Mouse (Mus musculus) naive thymus-derived CD4-positive, alpha-beta T cell, adult 2 months (primary cell): ENCODE data around the gene Mfsd4b5.
A peak's percentile ranks its signal among the peaks of the same experiment; 100 is the strongest.
"Not testable (repeated sequence)": the region's sequence is repeated elsewhere in the genome, so short reads cannot be mapped to it uniquely, and the experiment has no call there.

Experiments used
- DNase-seq: peaks from one replicate; pipeline ENCODE4 v3.0.0-alpha.2; 2011; ENCODE audit warnings: low read depth

Gene Mfsd4b5

DNA sequence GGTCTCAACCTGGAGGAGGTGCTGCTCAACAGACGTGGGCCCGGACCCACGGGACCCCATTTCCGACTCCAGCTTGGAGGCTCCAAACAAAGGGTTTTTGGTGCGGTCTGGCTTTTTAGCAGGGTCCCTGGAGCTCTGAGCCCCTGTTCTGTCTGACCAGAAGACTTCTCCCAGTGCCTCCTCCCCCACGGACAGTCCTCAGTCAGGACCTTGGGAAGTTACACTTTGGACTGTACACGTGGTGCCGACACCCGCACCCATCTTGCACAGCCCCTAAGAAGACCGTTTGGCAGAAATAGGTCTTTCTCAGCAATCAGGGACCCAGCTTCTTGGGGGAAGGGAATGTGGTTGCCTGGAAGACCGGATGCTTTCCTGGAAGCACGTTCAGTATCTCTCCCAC is at the start of gene Mfsd4b5:
Gene Mfsd4b5, minus strand, starts transcription at position 181 of the 400 bp plus-strand sequence.
- DNase-seq: no peak

DNA sequence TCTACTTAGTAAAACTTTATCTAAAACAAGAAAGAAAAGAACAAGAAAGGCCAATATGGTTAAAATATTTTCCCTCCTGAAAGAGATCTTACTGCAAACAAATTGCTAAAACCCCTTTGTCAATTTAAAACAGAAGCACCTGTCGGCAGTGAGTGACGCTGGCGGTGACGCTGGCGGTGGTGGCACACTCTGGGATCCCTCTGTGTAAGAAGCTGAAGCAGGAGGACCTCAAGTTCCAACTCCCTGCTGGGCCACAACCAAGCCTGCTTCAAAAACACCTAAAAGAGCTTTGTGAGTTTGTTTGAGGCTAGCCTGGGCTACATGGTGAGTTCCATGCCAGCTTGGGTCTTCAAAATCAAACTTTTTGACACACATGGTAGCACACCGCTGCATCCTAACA is 48.5 kb upstream of the Mfsd4b5 start:
- DNase-seq: no peak

DNA sequence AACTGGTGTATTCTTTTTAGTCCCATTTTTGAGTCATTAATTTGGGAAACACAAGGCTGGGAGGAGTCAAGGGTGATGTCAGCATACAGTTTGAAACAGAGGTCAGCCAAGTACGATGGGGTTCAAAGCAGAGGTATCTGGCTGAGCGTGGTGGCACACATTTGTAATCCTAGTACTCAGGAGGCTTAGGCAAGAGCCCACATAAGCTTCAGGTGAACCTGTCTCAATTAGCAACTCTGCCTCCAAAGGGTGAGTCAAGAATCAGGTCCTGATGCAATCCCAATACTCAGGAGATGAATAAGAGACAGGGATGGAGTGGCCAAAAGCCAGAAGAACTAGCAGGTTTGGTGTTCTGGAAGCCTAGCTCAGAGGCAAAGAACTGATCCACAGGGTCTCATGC is 46.5 kb upstream of the Mfsd4b5 start:
- no peak for DNase-seq

DNA sequence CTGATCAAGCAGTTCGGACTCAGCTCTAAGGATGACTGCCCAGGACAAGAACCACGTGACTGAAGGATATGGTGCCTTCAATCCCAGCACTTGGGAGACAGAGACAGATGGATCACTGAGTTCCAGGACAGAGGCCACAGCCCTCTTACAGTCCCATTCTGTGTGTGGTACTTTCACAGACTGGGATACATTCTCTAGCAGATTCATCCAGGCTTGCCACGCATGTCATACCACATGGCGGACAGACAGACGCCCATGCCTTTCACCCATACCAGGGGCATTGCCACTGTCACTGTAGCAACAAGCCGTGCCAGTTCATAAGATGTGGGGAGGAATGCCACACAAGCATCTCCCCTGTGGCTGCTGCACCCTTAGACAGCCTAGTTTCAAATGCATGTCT is 44.3 kb upstream of the Mfsd4b5 start:
- no peak for DNase-seq

DNA sequence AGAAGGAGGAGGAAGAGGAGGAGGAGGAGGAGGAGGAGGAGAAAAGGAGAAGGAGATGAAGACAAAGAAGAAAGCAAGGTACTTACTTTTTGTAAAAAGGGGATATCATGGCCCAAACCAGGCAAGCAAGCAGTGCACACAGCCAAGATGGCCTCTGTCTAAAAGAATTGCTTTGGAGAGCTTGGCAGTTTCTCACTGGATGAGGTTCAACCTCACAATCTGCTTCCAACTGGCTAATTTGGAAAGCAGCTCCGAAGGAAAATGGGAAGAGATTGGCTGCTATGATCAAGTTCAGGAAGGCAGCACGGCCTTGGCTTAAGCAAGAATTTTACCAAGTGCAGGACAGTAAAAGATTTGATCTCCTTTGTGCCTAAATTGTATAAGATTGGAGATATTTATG is 43.2 kb upstream of the Mfsd4b5 start:
- DNase-seq: no peak

DNA sequence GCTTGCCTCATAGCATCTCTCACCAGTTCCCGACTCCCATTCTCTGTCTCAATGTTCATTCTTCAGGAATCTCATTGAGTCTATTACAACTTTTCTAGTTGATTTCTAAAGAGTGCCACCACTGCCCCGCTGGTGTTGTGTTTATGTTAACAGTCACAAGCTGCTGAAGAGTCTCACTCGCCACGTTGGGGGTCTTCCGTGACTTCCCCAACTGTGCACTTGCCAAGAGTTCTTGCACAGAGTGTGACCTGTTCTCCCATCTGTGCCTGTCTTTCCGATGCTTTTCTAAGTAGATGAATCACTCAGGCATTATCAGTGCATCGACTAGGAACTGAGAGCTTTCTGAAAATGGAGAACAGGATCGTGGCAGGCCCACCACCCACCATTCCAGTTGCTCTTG is 41.6 kb upstream of the Mfsd4b5 start:
- DNase-seq: no peak

DNA sequence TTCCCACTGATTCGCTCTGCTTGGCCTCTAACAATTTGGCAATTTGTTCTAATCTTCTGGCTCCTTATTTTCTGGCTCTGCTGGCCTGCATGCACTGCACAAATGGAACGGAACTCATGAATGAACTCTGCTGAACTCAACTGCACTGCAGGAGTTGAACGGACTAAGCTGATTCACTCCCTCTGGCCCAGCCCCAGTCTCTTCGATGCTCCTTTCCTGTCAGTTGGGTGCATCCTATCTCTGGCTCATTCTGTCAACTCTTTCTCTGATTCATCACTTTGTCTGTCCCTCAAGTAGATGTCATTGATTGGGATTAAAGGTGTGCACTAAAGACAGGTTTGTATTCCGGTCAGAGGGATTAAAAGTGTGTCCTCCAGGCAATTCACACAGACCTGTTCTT is 40.1 kb upstream of the Mfsd4b5 start:
- DNase-seq: no peak

DNA sequence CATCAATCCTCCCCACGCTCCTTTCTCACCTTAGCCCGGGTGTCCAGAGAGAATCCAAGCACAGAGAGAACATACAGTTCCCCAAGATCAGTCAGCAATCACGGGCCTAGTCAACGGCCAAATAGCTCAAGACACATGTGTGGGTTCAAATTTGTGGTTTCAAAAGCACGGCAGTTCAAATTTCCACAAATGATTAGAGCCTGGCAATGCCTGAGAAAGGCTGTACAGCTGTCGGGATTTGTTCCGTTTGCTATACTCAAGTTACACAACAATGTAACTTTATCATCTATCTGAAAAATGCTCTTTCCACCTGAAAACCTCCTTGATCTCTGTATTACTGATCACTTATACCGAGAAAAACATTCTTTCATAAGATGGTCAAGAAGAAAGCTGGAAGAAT is 39.1 kb upstream of the Mfsd4b5 start:
- no peak for DNase-seq

DNA sequence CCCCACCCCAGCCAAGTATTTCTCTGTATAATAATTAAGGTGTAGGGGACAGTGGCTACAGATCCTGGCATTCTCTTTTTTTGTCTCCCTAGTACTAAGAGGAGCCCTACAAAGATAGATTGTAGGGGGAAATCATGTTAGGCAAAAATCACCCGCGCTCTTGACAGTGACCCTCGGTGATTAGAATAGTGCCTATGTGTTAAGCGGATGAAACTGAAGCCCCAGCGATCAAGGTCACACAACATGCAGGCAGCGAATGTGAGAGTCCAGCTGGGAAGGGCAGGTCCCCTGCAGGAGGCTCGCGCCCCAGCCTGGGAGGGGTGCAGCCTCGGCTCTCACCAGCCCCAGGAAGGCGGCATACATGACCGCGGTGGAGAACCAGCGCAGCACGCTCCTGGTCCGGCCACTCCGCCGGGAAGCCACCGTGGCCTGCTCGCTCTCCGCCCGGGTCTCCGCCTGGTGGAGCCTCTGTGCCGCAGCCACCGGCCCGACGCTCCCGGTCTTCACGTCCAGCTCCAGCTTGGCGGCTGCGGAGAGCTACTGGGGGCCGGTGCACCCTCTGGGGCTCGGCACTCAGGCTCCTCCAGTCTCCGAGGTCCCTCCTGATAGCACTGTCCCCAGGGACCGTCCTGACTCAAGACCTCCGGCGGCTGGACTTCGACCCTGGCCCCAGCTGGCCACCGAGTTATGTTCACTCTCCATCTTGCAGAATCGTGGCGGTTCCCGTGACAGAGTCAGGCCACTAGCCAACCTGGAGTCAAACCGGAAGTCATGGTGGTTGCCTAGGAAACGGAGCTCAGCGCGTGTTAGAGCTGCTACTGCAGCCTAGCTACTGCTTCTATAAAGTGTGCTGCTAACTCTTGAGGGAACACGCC is 38.3 kb upstream of the Mfsd4b5 start, which contains the start of gene Mfsd4b1:
Gene Mfsd4b1, minus strand, starts transcription at position 715 of the 875 bp plus-strand sequence.
- peak; percentile 87 for DNase-seq

DNA sequence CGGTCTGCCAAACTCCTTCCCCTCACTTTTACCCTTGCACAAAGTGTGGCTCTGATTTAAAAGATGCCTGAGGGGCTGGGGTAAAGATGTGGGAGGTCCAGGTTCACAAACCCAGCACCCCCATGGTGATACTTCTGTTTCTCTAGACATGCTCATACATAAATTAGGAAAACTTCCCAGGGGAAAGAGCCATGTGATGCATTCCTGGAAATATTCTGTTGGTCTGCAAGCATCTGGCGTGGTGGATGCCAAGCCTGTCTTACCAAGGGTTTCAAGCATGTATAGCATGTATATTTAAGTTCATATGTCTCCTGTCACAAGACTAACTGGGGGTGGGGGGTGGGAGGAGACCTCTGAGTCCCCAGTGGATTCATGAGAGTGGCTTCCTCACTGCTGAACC is 34.0 kb upstream of the Mfsd4b5 start:
- DNase-seq: no peak

DNA sequence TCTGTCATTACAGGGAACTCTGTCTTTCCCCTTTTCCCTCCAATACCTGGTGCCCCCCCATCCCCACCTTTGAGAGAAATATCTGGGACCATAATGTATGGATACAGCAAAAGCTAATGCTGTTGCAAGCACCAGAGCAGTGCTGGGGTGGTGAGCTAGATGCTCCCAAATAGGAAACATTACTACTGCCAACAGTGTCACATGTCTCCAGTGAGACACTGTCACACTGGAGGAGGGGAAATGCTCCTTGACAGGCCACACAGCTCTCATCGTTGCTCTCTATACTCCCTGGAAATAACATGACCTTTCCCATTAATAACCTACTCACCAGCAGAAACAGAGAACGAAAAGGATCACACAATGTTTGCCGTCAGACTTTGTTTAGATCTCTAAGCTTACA is 33.0 kb upstream of the Mfsd4b5 start:
- DNase-seq: no peak

DNA sequence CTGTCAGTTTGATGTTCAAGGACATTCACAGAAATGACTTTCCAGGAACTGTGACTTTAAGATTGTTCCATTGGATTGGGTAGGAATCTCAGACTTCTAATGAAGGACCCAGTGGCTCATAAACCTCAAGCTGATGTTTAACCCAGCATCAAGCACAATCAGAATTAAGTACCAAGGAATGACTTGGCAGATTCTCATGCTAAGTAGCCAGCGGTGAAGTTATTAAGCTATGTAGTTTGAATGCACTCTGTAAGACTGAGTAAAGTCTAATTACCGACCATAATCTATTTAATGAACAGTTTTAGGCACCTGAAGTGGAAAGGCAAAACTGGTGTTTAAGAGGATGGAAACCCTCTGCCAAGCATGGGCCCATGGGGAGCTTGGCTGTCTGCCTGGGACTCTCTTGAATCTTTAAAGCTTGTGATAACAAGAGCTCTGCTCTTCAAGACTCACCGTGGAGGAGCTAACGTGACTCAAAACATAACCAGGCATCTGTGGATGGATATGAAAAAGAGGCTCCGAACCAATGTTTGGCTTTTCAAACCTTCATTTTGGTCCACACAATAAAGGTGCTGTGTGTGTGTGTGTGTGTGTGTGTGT is 31.9 kb upstream of the Mfsd4b5 start:
- no peak for DNase-seq

DNA sequence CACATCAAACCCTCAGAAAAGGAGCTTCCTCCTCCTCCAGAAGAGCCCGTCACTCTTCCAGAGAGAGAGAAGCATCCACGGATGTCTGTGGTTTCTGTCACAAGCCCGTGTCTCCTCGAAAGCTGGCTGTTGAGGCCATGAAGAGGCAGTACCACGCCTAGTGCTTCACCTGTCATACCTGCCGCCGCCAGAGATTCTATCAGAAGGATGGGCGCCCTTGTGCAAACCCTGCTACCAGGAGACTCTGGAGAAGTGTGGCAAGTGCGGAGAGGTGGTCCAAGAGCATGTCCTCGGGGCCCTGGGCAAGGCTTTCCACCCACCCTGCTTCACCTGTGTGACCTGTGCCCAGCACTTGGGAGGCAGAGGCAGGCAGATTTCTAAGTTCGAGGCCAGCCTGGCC is 23.1 kb upstream of the Mfsd4b5 start:
- no peak for DNase-seq

DNA sequence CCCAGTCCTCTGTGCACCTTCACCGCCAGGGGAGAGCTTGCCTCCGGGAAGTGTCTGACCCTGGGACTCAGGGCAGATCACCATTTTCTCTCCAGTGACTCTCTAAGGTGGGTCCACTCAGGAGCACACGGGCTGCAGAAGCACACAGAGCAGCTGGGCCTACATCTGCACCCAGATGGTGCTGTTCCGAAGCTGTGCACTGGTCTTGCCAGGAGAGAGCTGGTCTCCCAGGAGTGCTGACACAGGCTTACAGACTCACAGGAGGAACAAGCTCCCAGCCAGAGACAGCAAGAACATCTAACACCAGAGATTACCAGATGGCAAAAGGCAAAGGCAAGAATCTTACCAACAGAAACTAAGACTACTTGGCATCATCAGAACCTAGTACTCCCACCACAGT is 22.4 kb upstream of the Mfsd4b5 start:
- DNase-seq: not testable (repeated sequence)

DNA sequence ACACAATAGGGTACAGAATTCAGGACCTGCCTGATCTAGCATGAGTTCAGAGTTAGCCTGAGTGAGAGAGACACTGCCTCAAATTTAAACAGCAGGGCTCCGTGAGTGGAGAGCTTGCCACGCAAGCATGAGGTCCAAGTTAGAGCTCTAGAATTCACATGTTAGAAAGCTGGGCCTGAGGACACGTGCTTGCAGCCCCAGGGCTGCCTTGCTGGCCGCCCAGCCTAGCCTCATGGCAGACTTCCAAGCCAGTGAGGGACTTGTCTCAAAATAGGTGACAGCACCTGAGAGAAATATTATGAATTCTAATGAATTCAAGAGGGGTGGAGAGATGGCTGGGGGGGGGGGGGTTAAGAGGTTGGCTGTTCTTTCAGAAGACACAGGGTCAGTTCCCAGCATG is 21.5 kb upstream of the Mfsd4b5 start:
- no peak for DNase-seq

DNA sequence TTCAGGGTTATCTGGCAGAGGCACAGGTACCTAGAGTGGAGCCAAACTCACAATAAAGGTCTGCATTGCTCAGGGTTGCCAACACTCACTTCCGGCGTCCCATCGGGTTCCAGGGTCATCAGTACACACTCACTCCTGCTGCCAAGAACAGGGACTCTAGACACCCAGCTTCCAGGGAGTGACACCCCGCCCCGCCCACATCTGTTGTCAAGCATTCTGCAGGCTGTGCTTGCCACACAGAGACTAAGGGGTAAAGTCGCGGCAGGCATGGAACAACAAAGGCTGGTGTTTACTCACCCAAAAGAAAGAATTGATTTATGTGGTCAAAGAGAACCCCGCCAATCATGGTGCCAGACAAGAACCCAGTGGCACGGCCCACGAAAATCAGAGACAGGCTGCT is 20.5 kb upstream of the Mfsd4b5 start:
- peak; percentile 42 for DNase-seq

DNA sequence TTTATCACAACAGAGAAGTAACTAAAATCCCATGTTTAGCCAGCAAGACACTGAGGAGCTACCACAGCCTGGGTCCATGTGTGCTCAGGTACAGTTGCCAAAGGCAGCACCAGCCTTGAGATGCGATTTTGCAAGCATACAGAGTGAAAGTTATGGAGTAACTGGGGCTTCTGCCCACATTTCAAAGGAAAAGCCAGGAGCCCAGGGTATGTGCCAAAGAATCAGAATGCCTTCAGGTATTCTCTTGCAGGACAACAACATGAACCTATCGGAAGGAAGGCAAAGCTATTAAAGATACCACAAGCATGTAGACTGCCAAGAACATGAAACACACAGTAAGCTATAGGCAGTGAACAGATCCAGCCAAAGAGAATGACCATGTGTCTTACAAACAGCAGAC is 14.3 kb upstream of the Mfsd4b5 start:
- DNase-seq: no peak

DNA sequence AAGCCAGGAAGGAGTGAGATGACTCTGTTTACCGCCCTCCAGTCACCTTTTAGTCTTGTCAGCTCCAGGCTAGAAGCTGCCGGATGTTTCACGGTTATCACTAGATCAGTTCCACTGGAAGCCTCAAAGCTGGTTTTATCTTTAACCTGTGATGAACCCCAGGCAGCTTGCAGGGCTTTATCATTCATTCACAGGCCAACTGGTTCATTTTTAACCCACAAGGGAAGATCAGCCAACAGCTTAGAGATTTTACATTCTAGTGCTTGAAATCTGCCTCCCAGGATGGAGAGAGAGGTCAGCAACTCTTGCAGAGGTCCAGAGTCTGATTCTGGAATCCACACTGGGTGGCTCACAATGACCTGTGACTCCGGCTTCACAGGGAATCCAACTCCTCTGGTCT is 4.7 kb upstream of the Mfsd4b5 start:
- DNase-seq: peak; percentile 75

DNA sequence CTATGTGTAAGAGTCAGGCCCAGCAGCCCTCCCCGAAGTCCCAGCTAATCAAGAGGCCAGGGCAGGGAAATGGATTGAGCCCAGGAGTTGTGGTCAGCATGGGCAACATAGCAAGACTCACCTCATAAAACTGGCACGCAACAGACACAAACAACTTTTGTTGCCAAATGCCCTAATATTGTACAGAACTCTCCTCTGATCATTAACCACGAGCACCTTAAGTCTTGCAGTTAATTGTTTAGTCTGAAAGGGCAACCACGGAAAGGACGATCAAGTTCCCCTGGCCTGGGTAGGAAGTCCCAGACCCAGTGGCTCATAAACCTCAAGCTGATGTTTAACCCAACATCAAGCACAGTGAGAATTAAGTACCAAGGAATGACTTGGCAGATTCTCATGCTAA is 3.8 kb downstream of the Mfsd4b5 start:
- no peak for DNase-seq

DNA sequence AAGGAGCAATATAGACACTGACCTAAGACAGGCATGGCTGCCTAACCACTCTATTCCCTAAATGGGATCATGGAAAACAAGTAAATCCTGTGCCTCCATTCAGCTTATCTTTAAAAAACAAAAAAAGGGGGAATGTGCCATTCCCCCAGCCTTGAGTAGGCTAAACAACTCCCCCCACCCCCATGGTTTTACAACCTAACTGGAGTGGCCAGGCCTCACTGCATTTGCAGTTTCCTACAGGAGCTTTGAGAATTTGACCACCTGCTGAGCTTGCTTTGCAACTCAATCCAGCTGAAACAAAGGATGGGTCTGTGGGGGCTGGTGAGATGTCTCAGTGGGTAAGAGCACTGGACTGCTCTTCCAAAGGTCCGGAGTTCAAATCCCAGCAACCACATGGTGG is 8.2 kb downstream of the Mfsd4b5 start:
- no peak for DNase-seq

DNA sequence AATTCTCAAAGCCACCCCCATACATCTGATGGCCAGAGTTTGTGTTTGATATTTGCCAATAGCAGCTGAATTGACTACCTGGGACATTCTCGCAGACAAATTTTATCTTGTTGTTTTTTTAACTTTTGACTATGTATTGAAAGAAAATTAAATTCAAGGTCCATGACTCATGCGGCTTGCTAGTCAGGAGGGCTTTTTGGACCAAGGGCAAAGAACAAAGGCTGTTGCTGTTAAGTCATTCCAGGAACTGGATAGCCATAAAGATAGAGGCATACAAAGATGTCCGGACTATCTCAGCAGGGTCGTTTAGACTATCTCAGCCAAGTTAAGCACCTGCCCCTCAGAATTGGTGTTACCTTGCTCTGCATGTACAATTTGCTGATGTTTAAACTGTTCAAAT is 9.1 kb downstream of the Mfsd4b5 start:
- no peak for DNase-seq

DNA sequence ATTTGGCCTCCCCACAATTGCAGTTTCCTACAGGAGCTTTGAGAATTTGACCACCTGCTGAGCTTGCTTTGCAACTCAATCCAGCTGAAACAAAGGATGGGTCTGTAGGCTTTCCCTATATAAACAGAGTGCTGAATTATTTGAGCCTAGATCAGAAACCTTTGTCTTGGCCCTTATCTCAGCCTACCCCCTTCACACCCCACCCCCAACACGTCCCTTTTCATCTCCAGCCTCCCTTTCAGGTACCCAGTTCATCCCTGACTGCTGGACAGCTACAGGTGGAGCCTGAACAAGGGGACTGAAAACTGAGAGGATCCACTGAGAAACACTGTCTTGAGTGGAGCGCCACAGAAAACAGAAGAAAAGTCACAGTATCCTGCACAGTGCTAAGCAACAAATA is 10.7 kb downstream of the Mfsd4b5 start:
- no peak for DNase-seq

DNA sequence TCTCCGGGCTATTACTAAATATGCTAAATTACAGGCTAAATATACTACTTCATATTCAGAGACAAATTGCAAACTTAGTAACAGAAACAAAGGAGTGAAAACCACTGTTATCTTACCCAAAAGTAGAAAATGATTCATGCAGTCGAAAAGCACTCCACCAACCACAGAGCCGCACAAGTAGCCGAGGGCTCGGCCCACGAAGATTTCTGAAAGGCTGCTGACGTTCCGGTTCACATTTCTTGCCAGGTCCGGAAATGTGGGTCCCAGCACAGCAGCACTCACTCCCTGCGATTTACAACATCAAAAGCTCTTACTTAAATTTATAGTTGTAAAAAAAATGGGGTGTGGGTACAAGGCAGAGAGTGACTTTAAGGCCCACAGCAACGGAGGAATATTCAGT is 11.5 kb downstream of the Mfsd4b5 start:
- peak; percentile 48 for DNase-seq

DNA sequence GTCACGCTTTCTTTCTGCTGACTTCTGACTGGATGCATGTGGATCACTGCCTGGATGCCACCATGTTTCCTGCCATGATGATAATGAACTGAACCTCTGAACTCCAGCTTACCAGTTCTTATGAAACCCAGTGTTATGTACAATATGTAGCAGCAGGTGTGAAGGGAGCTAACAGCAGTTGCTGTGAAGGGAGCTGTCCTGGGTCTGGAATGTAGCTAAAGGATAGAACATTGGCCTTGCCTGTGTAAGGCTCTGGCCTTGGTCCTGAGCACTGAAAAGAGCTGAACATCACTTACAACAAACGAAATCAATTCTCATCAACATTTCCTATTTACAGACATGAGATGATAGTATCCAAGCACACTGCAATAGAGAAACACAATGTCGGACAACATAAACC is 18.9 kb downstream of the Mfsd4b5 start:
- DNase-seq: no peak
